Mouse (Mus musculus): ENCODE measurements around the gene Aff3. TPM values are rescaled to one million over a fixed set of nuclear protein-coding genes. Genes with fewer than 3 reads are reported as not detected.

The Aff3 gene
- polyA plus RNA-seq, 2 experiments: 0.18 to 0.22 TPM

- Histone ChIP-seq H3K27ac (no peak overlapping the region), H3K4me1 (replicated peaks; ENCODE audit: control insufficient read depth in 2 of 2, insufficient read depth in 2 of 2, low read length in 1 of 2) (peaks cover 0 to 4% of the 10 kb centered on the region in 2 experiments; a peak in 1 of 4 replicates), H3K36me3 (replicated peaks; ENCODE audit: control insufficient read depth, insufficient read depth, low read depth) (no peaks in the 10 kb centered on the region), H3K4me2 (ENCODE audit: low read depth) (no peak overlapping the region), H3K4me3 (ENCODE audit: insufficient read depth in 1 of 2, low read depth in 2 of 2, low read length in 2 of 2) (no peak overlapping the region), H3K27me3 (ENCODE audit: control insufficient read depth, insufficient read depth, low read length) (no peaks in the 10 kb centered on the region), H3K9me3 (ENCODE audit: control insufficient read depth, low read length) (no peaks in the 10 kb centered on the region), H3K9ac (replicated peaks) (no peak overlapping the region)
- TF ChIP-seq EP300 (IDR thresholded peaks at IDR 0.05; ENCODE audit: low read depth) (no peak), CTCF (IDR thresholded peaks at IDR 0.05; ENCODE audit: low read depth) (no peak)
- no peak for ATAC-seq (ENCODE audit: insufficient read depth)
- no peak for DNase-seq (ENCODE audit: low read depth in 3 of 3, low spot score in 3 of 3)
- WGBS (ENCODE audit: insufficient replicate concordance): 44% methylated on average over 3 of the region's 3 CpGs
These were observed 120.3 kb downstream of the Aff3 start for GRCm38 (mm10) chr1:38544501-38544900.

GRCm38 (mm10) chr1:38541536-38541935 is 123.2 kb downstream of the Aff3 start:
- ATAC-seq (ENCODE audit: insufficient read depth): no peak
- H3K4me3 ChIP-seq (ENCODE audit: insufficient read depth in 1 of 2, low read depth in 2 of 2, low read length in 2 of 2): no peak overlapping the region
- DNase-seq (ENCODE audit: low read depth in 3 of 3, low spot score in 3 of 3): no peak
- 62% methylated on average over 4 of the region's 4 CpGs for WGBS (ENCODE audit: insufficient replicate concordance)
- no peaks in the 10 kb centered on the region for H3K36me3 ChIP-seq (replicated peaks; ENCODE audit: control insufficient read depth, insufficient read depth, low read depth)
- TF ChIP-seq EP300 (IDR thresholded peaks at IDR 0.05; ENCODE audit: low read depth) (no peak), CTCF (IDR thresholded peaks at IDR 0.05; ENCODE audit: low read depth) (no peak)
- no peaks in the 10 kb centered on the region for H3K27me3 ChIP-seq (ENCODE audit: control insufficient read depth, insufficient read depth, low read length)
- no peak overlapping the region for H3K27ac ChIP-seq
- no peaks in the 10 kb centered on the region for H3K4me1 ChIP-seq (replicated peaks; ENCODE audit: control insufficient read depth in 2 of 2, insufficient read depth in 2 of 2, low read length in 1 of 2)
- H3K4me2 ChIP-seq (ENCODE audit: low read depth): no peak overlapping the region
- no peak overlapping the region for H3K9ac ChIP-seq (replicated peaks)
- no peaks in the 10 kb centered on the region for H3K9me3 ChIP-seq (ENCODE audit: control insufficient read depth, low read length)

GRCm38 (mm10) chr1:38536929-38537540 is 127.7 kb downstream of the Aff3 start:
- Histone ChIP-seq H3K4me2 (ENCODE audit: low read depth) (no peak overlapping the region), H3K4me3 (ENCODE audit: insufficient read depth in 1 of 2, low read depth in 2 of 2, low read length in 2 of 2) (no peak overlapping the region), H3K27ac (no peak overlapping the region), H3K9me3 (ENCODE audit: control insufficient read depth, low read length) (no peaks in the 10 kb centered on the region), H3K4me1 (replicated peaks; ENCODE audit: control insufficient read depth in 2 of 2, insufficient read depth in 2 of 2, low read length in 1 of 2) (no peaks in the 10 kb centered on the region), H3K27me3 (ENCODE audit: control insufficient read depth, insufficient read depth, low read length) (no peaks in the 10 kb centered on the region), H3K36me3 (replicated peaks; ENCODE audit: control insufficient read depth, insufficient read depth, low read depth) (no peaks in the 10 kb centered on the region), H3K9ac (replicated peaks) (no peak overlapping the region)
- ATAC-seq (ENCODE audit: insufficient read depth) (no peak), DNase-seq (ENCODE audit: low read depth in 3 of 3, low spot score in 3 of 3) (no peak)
- 67% methylated on average over 16 of the region's 16 CpGs for WGBS (ENCODE audit: insufficient replicate concordance)
- TF ChIP-seq CTCF (IDR thresholded peaks at IDR 0.05; ENCODE audit: low read depth) (no peak), EP300 (IDR thresholded peaks at IDR 0.05; ENCODE audit: low read depth) (no peak)

- Histone ChIP-seq H3K9me3 (ENCODE audit: control insufficient read depth, low read length) (no peaks in the 10 kb centered on the region), H3K36me3 (replicated peaks; ENCODE audit: control insufficient read depth, insufficient read depth, low read depth) (no peaks in the 10 kb centered on the region), H3K4me3 (ENCODE audit: insufficient read depth in 1 of 2, low read depth in 2 of 2, low read length in 2 of 2) (no peak overlapping the region), H3K4me2 (ENCODE audit: low read depth) (no peak overlapping the region), H3K4me1 (replicated peaks; ENCODE audit: control insufficient read depth in 2 of 2, insufficient read depth in 2 of 2, low read length in 1 of 2) (no peaks in the 10 kb centered on the region), H3K9ac (replicated peaks) (no peak overlapping the region), H3K27me3 (ENCODE audit: control insufficient read depth, insufficient read depth, low read length) (no peaks in the 10 kb centered on the region), H3K27ac (no peak overlapping the region)
- TF ChIP-seq EP300 (IDR thresholded peaks at IDR 0.05; ENCODE audit: low read depth) (no peak), CTCF (IDR thresholded peaks at IDR 0.05; ENCODE audit: low read depth) (no peak)
- DNase-seq (ENCODE audit: low read depth in 3 of 3, low spot score in 3 of 3) (no peak), ATAC-seq (ENCODE audit: insufficient read depth) (no peak)
- WGBS (ENCODE audit: insufficient replicate concordance): 62% methylated on average over 7 of the region's 7 CpGs
These were observed 132.2 kb downstream of the Aff3 start for GRCm38 (mm10) chr1:38532581-38532980.

GRCm38 (mm10) chr1:38528607-38529006 is 136.1 kb downstream of the Aff3 start:
- DNase-seq (ENCODE audit: low read depth in 3 of 3, low spot score in 3 of 3) (no peak), ATAC-seq (ENCODE audit: insufficient read depth) (no peak)
- Histone ChIP-seq H3K9me3 (ENCODE audit: control insufficient read depth, low read length) (no peaks in the 10 kb centered on the region), H3K4me1 (replicated peaks; ENCODE audit: control insufficient read depth in 2 of 2, insufficient read depth in 2 of 2, low read length in 1 of 2) (no peaks in the 10 kb centered on the region; a peak in 1 of 4 replicates), H3K27ac (no peak overlapping the region), H3K4me2 (ENCODE audit: low read depth) (no peak overlapping the region), H3K9ac (replicated peaks) (no peak overlapping the region), H3K4me3 (ENCODE audit: insufficient read depth in 1 of 2, low read depth in 2 of 2, low read length in 2 of 2) (no peak overlapping the region), H3K36me3 (replicated peaks; ENCODE audit: control insufficient read depth, insufficient read depth, low read depth) (no peaks in the 10 kb centered on the region), H3K27me3 (ENCODE audit: control insufficient read depth, insufficient read depth, low read length) (no peaks in the 10 kb centered on the region)
- no peak for TF ChIP-seq EP300 (IDR thresholded peaks at IDR 0.05; ENCODE audit: low read depth)
- no peak for TF ChIP-seq CTCF (IDR thresholded peaks at IDR 0.05; ENCODE audit: low read depth)
- 49% methylated on average over 5 of the region's 5 CpGs for WGBS (ENCODE audit: insufficient replicate concordance)
